Mouse (Mus musculus) E14TG2a.4 (cell line): ENCODE data around the gene Gm20696.

Experiments
- H3K27me3 ChIP-seq: 2 replicates; pipeline ENCODE4 v1.6.1; 2014; ENCODE audit warnings: low read length, control low read depth; ENCODE audit not compliant: insufficient read depth
- H3K36me3 ChIP-seq: 2 replicates; pipeline ENCODE4 v1.6.1; 2014; ENCODE audit warnings: low read length, control low read depth; ENCODE audit not compliant: insufficient read depth
- H3K4me1 ChIP-seq: replicated peaks from 2 replicates; pipeline ENCODE4 v1.6.1; 2014; ENCODE audit warnings: low read depth, low read length, control low read depth
- H3K4me3 ChIP-seq: replicated peaks from 2 replicates; pipeline ENCODE4 v1.5.1; 2014; ENCODE audit warnings: mild to moderate bottlenecking, low read length
- H3K9me3 ChIP-seq: 2 replicates; pipeline ENCODE4 v1.6.1; 2014; ENCODE audit warnings: low read length, control low read depth
- CTCF ChIP-seq: conservative IDR thresholded peaks from 2 replicates; pipeline ENCODE4 v1.5.1; 2014; ENCODE audit warnings: low read length
- NANOG ChIP-seq: IDR thresholded peaks from 2 replicates; pipeline ENCODE4 v1.6.1; 2014; ENCODE audit warnings: borderline replicate concordance, low read length, mixed read lengths
- POU5F1 ChIP-seq: IDR thresholded peaks from 2 replicates; pipeline ENCODE4 v1.6.1; 2014; ENCODE audit warnings: low read length, borderline replicate concordance

Gm20696 gene

DNA sequence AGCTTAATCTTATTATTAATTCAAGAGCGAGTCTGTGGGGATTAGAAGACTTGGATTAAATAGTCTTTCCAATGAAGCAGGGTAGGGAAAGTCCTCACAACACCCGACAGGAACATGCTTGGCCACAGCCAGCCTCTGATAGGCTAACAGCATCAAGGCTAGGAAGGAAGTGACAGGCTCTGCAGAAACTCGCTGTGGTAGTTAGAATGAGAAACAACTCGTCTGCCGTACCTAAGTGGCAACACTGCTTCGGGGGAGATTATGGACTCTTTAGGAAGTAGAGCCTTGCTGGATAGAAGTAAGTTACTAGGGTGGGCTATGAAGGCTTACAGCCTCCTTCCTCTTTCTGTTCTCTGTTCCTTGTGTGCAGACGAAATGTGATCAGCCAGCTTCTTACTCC lies 11.1 kb downstream of the Gm20696 start:
- H3K4me3 ChIP-seq, result no peak overlapping the region
- no peaks in the 10 kb centered on the region for H3K36me3 ChIP-seq
- TF ChIP-seq POU5F1, result no peak
- TF ChIP-seq CTCF, result no peak
- no peak for TF ChIP-seq NANOG
- H3K4me1 ChIP-seq, result no peaks in the 10 kb centered on the region
- no peaks in the 10 kb centered on the region for H3K9me3 ChIP-seq
- peaks cover 7% of the 10 kb centered on the region for H3K27me3 ChIP-seq

DNA sequence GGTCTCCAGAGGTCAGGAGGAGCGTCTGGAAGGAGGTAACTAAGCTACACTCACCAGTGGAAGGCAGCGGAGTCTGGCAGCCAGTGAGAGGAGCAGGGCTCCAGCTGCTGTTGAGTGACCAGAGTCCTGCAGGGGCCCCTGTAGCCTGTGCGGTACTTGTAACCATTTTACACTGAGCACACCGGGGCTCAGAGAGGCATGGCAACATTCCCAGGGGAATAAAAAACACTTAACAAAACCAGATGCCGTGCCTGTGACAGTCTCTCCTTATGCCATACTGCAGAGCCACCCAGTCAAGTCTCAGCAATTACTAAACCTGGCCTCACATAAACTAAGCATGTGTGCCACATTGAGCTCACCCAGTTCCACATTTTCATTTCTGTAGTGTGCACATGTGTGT lies 12.3 kb downstream of the Gm20696 start:
- no peaks in the 10 kb centered on the region for H3K9me3 ChIP-seq
- peaks cover 12% of the 10 kb centered on the region for H3K27me3 ChIP-seq
- no peak for TF ChIP-seq NANOG
- no peak for TF ChIP-seq CTCF
- TF ChIP-seq POU5F1, result no peak
- no peaks in the 10 kb centered on the region for H3K4me1 ChIP-seq
- no peaks in the 10 kb centered on the region for H3K36me3 ChIP-seq
- no peak overlapping the region for H3K4me3 ChIP-seq

GRCm38 (mm10) chr6:99652341-99652740 lies 14.3 kb downstream of the Gm20696 start:
- Histone ChIP-seq H3K9me3 (no peaks in the 10 kb centered on the region), H3K4me3 (no peak overlapping the region), H3K27me3 (peaks cover 5% of the 10 kb centered on the region; the same call in 1 of the 2 replicates), H3K36me3 (no peaks in the 10 kb centered on the region), H3K4me1 (no peaks in the 10 kb centered on the region)
- no peak for TF ChIP-seq NANOG
- no peak for TF ChIP-seq POU5F1
- TF ChIP-seq CTCF, result no peak

GRCm38 (mm10) chr6:99649307-99649706 lies 17.3 kb downstream of the Gm20696 start:
- TF ChIP-seq POU5F1 (no peak), NANOG (no peak), CTCF (no peak)
- H3K27me3 ChIP-seq, result peaks cover 10% of the 10 kb centered on the region; the same call in 1 of the 2 replicates
- no peaks in the 10 kb centered on the region for H3K36me3 ChIP-seq
- H3K9me3 ChIP-seq, result no peaks in the 10 kb centered on the region
- H3K4me3 ChIP-seq, result no peak overlapping the region
- H3K4me1 ChIP-seq, result peaks cover 5% of the 10 kb centered on the region

DNA sequence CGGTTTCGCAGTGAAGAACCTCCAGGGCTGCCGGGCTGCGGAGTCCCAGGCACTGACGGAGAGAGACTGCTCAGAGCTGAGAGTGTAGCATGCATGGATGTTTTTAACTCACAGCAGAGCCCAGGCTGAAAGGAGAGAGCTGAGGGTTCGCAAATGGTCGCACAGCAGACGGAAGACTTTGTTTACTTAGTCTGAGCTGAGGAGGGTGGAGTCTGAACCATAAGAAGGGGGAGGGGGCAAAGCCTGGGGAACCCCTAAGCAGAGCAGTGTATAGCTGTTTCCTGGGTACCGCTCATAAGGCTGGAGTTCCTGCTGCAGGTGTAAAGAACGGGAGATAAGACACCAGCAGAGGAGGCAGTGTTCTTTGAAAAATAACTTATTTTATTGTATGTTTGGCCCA lies 20.3 kb downstream of the Gm20696 start:
- H3K4me3 ChIP-seq, result no peak overlapping the region
- H3K36me3 ChIP-seq, result no peaks in the 10 kb centered on the region
- H3K9me3 ChIP-seq, result no peaks in the 10 kb centered on the region
- peaks cover 14% of the 10 kb centered on the region; the same call in 1 of the 2 replicates for H3K27me3 ChIP-seq
- TF ChIP-seq POU5F1, result no peak
- no peak for TF ChIP-seq CTCF
- TF ChIP-seq NANOG, result no peak
- peaks cover 5% of the 10 kb centered on the region for H3K4me1 ChIP-seq

GRCm38 (mm10) chr6:99644876-99645275 lies 21.7 kb downstream of the Gm20696 start:
- H3K27me3 ChIP-seq, result 0 out of 2 replicates have a peak, but pooled peaks cover 9% of the 10 kb centered on the region
- H3K36me3 ChIP-seq, result no peaks in the 10 kb centered on the region
- H3K4me1 ChIP-seq, result peaks cover 5% of the 10 kb centered on the region

DNA sequence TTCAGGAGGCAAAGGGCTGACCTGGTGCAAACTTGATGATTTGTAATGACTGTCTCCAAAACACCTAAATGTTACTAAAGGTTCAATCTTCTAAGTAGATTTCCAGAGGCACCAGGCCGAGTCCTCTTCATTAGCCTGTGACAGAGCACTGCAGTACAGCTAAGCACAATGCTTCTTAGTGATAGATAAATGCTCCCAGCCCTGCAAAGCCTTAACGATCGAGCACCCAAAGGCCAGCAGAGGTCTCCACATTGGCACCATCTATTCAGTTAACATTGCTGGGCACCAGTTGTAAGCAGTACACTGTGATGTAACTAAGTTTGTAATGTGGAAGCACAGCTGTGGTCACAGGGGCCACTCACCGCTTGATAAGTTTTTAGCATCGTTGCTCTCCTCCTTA lies 22.2 kb downstream of the Gm20696 start:
- Histone ChIP-seq H3K36me3 (no peaks in the 10 kb centered on the region), H3K4me3 (no peak overlapping the region), H3K9me3 (no peaks in the 10 kb centered on the region), H3K27me3 (0 out of 2 replicates have a peak, but pooled peaks cover 12% of the 10 kb centered on the region), H3K4me1 (peaks cover 5% of the 10 kb centered on the region)
- no peak for TF ChIP-seq POU5F1
- TF ChIP-seq NANOG, result no peak
- TF ChIP-seq CTCF, result no peak

More at GRCm38 (mm10) chr6:99644876-99645275, 21.7 kb downstream of the Gm20696 start:
- H3K4me3 ChIP-seq, result no peak overlapping the region
- TF ChIP-seq CTCF (no peak), POU5F1 (no peak), NANOG (no peak)
- no peaks in the 10 kb centered on the region for H3K9me3 ChIP-seq

DNA sequence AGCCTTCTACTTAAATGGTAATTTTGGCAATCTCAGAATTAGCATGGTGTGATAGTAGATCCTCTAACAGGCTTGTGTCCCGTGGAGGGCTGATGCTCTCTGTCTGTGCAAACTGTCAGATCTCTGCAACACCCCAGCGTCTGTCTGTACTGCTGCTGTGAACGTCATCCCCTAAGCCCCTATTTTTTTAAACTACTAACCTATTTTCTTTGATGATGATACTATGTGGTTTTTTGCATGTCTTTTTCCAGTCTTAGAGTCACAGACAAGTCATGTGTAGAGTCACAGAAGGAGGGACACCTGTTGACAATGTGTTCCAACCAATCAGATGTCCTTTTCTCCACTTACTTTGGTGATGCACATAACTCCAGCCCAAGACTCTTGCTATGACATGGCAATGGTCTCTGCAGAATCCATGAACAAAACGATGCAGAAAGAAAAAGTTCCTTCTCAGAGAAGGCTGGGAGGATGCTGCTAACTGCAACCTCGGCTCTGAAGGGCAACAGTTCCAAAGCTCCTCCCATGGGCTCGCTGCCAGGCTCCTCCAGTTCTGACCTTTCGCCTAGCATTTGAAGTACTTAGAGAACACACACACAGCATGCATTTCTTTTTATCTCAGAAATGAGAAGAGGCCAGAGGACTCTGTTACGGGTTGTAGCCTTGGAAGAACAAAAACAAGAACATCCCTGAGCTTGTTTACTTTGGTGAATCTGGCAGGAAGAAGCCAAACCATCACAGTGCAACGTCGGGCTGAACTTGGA lies 23.0 kb downstream of the Gm20696 start:
- H3K36me3 ChIP-seq, result no peaks in the 10 kb centered on the region
- TF ChIP-seq NANOG (no peak), CTCF (no peak), POU5F1 (no peak)
- no peaks in the 10 kb centered on the region for H3K9me3 ChIP-seq
- H3K4me3 ChIP-seq, result no peak overlapping the region
- H3K27me3 ChIP-seq, result 0 out of 2 replicates have a peak, but pooled peaks cover 12% of the 10 kb centered on the region
- H3K4me1 ChIP-seq, result peaks cover 5% of the 10 kb centered on the region

GRCm38 (mm10) chr6:99637456-99637855 lies 29.1 kb downstream of the Gm20696 start:
- no peak for TF ChIP-seq POU5F1
- TF ChIP-seq CTCF, result no peak
- TF ChIP-seq NANOG, result no peak
- no peaks in the 10 kb centered on the region for H3K36me3 ChIP-seq
- H3K4me3 ChIP-seq, result no peak overlapping the region
- H3K4me1 ChIP-seq, result peaks cover 5% of the 10 kb centered on the region; the same call in 1 of the 2 replicates
- peaks cover 19% of the 10 kb centered on the region for H3K27me3 ChIP-seq
- no peaks in the 10 kb centered on the region for H3K9me3 ChIP-seq
